Mouse (Mus musculus) forebrain, embryonic 12.5 days (tissue): ENCODE results near the gene Cyb561a3. TPM values are rescaled to one million over a fixed set of nuclear protein-coding genes. Genes with fewer than 3 reads are reported as not detected.

Experiments
- ATAC-seq: fragments of 200-750 bp; cut with Nextera tagmentation; 2 replicates; pipeline ENCODE4 v1.8.0; 2017; ENCODE audit warnings: moderate TSS enrichment; ENCODE audit not compliant: low FRiP score
- H3K27ac ChIP-seq: fragments of 300-500 bp; sonication (generic); 2 replicates; pipeline ENCODE4 v1.5.1; 2016; ENCODE audit warnings: mild to moderate bottlenecking
- H3K27me3 ChIP-seq: fragments of 300-500 bp; sonication (generic); 2 replicates; pipeline ENCODE4 v1.6.1; 2016; ENCODE audit warnings: mild to moderate bottlenecking
- H3K36me3 ChIP-seq: fragments of 300-500 bp; sonication (generic); replicated peaks from 2 replicates; pipeline ENCODE4 v1.6.1; 2016; ENCODE audit warnings: mild to moderate bottlenecking
- H3K4me1 ChIP-seq: fragments of 300-500 bp; sonication (generic); 2 replicates; pipeline ENCODE4 v1.6.1; 2016
- H3K4me2 ChIP-seq: fragments of 300-500 bp; sonication (generic); 2 replicates; pipeline ENCODE4 v1.6.1; 2016; ENCODE audit warnings: mild to moderate bottlenecking, moderate library complexity
- H3K4me3 ChIP-seq: fragments of 300-500 bp; sonication (generic); replicated peaks from 2 replicates; pipeline ENCODE4 v1.5.1; 2016; ENCODE audit warnings: mild to moderate bottlenecking
- H3K9ac ChIP-seq: fragments of 300-500 bp; sonication (generic); 2 replicates; pipeline ENCODE4 v1.6.1; 2016; ENCODE audit warnings: mild to moderate bottlenecking
- H3K9me3 ChIP-seq: fragments of 300-500 bp; sonication (generic); 2 replicates; pipeline ENCODE4 v1.6.1; 2016
- WGBS: fragments of 180-500 bp; shearing (Covaris S2); methylation state at CpG from one replicate; pipeline ENCODE4 v1.1.7; 2016; 5-methylcytosine and 5-hydroxymethylcytosine counted together
- polyA plus RNA-seq: library from polyadenylated mRNA; unstranded; fragments of >200 nt; fragmentation: Nextera tagmentation; extraction: Ambion mirVana; gene quantifications from 2 replicates; pipeline ENCODE4 v1.2.1, GENCODE M21; 2016

The Cyb561a3 gene
- polyA plus RNA-seq, 1 experiment from 2014 or later: 17.1 TPM

DNA sequence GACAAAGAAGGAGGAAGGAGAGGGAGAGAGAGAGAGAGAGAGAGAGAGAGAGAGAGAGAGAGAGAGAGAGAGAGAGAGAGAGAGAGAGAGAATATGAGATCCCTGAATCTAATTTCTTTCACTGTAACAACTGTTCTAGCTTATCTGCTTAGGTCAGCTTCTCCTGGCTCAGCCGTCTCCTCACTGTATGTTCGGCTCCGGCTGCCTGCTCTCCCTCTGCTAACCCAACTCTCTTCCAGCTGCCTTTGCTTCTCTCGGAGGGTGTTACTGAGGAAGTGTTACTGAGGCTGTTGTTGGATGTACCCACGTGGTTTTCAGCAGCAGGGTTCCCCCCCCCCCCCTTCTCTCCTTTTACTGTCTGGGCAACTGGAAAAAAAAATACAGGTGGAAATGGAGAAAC is 63.1 kb downstream of the Cyb561a3 start:
- no peaks in the 10 kb centered on the region for H3K9me3 ChIP-seq
- peaks cover 6% of the 10 kb centered on the region; the same call in 1 of the 2 replicates for H3K4me1 ChIP-seq
- H3K27ac ChIP-seq: no peak overlapping the region
- no peak overlapping the region for H3K4me3 ChIP-seq
- WGBS: 22% methylated on average over 5 of the region's 5 CpGs
- no peak overlapping the region for H3K4me2 ChIP-seq
- no peaks in the 10 kb centered on the region for H3K36me3 ChIP-seq
- peaks cover 15% of the 10 kb centered on the region for H3K27me3 ChIP-seq
- no peak for ATAC-seq
- H3K9ac ChIP-seq: no peak overlapping the region

DNA sequence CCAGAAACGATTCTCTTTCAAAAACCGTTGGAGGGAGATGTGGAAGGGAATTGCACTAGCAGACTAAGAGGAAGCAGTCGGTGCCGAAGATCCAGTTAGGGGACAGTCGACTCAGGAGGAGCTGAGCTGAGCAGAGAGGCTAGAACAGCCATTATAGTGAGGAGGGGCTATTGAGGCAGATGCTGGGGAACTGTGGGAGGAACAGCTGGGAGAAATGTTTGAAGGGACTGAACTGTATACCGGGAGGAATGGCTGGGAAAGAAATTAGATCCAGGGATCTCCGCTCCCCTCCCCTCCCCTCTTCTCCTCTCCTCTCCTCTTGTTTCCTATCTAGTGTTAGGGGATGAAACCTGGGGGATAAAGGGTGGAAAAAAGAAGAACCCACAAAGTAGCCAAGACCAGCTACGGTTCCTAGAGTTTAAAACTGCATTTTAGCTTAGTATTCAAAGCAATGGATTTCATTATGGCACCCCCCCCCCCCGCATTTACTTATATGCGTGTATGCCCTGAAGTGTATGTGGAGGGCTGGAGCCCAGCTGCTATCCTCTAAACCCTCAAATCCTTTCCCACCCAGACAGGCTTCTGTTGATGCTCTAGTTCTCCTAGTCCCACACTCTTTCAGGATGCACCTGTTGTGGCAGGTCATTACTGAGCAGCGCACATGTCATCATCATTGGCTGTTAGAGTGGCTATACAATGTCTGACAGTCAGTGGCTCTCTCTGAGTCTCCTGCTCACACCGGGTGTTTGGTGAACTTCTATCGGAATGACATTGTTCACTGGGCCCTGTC is 63.8 kb downstream of the Cyb561a3 start:
- Histone ChIP-seq H3K9me3 (no peaks in the 10 kb centered on the region), H3K4me2 (no peak overlapping the region), H3K36me3 (no peaks in the 10 kb centered on the region), H3K4me1 (peaks cover 3% of the 10 kb centered on the region; the same call in 1 of the 2 replicates), H3K27me3 (peaks cover 8% of the 10 kb centered on the region), H3K4me3 (no peak overlapping the region), H3K27ac (no peak overlapping the region), H3K9ac (no peak overlapping the region)
- no peak for ATAC-seq
- WGBS: 51% methylated on average over 13 of the region's 13 CpGs

Other genes starting within 250 kb of the Cyb561a3 start
- gene Syt7, start 188.1 kb upstream of the Cyb561a3 start, polyA plus RNA-seq: 2.7 and 5.5 TPM in 2 replicates
- 0.83 and 1.1 TPM in 2 replicates for gene Lrrc10b, start 119.7 kb upstream of the Cyb561a3 start, polyA plus RNA-seq
- 0.58 and 0.97 TPM in 2 replicates for gene Ppp1r32, start 94.2 kb upstream of the Cyb561a3 start, polyA plus RNA-seq
- gene Cpsf7, start 51.9 kb upstream of the Cyb561a3 start, polyA plus RNA-seq: 67.9 and 73.9 TPM in 2 replicates
- gene Sdhaf2, start 51.0 kb upstream of the Cyb561a3 start, polyA plus RNA-seq: 50.2 and 52.8 TPM in 2 replicates
- gene Tmem216, start 20.9 kb upstream of the Cyb561a3 start, polyA plus RNA-seq: 52.9 and 54.1 TPM in 2 replicates
- gene Tmem138, start 190 bp downstream of the Cyb561a3 start, polyA plus RNA-seq: 49.0 and 52.8 TPM in 2 replicates
- gene Ddb1, start 28.2 kb downstream of the Cyb561a3 start, polyA plus RNA-seq: 389 and 413 TPM in 2 replicates
- gene Tkfc, start 28.5 kb downstream of the Cyb561a3 start, polyA plus RNA-seq: 20.5 and 22.9 TPM in 2 replicates
- 0.44 and 0.45 TPM in 2 replicates for gene Vwce, start 57.0 kb downstream of the Cyb561a3 start, polyA plus RNA-seq
- gene Pga5, start 100.9 kb downstream of the Cyb561a3 start, polyA plus RNA-seq: not detected in 2 replicates
- 32.5 and 35.2 TPM in 2 replicates for gene Vps37c, start 111.6 kb downstream of the Cyb561a3 start, polyA plus RNA-seq
- gene Cd5, start 161.8 kb downstream of the Cyb561a3 start, polyA plus RNA-seq: not detected in 2 replicates